Mouse (Mus musculus) heart, adult 9 months (tissue): ENCODE data around the gene Mrps23.

ENCODE experiments used
- DNase-seq, 2 experiments: peaks; one replicate each; pipeline ENCODE4 v3.0.0; 2022; ENCODE audit warnings: low spot score in 2 of 2

Gene Mrps23

GRCm38 (mm10) chr11:88207697-88208096 lies 3.5 kb downstream of the Mrps23 start:
- no peak for DNase-seq

GRCm38 (mm10) chr11:88211824-88212582 lies 7.8 kb downstream of the Mrps23 start:
- DNase-seq = no peak

GRCm38 (mm10) chr11:88213757-88214156 lies 9.6 kb downstream of the Mrps23 start:
- DNase-seq = no peak

GRCm38 (mm10) chr11:88214881-88215831 lies 11.0 kb downstream of the Mrps23 start:
- DNase-seq = peak; percentile 58 to 73

- DNase-seq = peak in 1 of 2 experiments; percentile 59
Measured at GRCm38 (mm10) chr11:88216231-88216685, 12.1 kb downstream of the Mrps23 start.

- DNase-seq = no peak
Measured at GRCm38 (mm10) chr11:88218155-88218554, 14.0 kb downstream of the Mrps23 start.

GRCm38 (mm10) chr11:88218586-88218985 lies 14.4 kb downstream of the Mrps23 start:
- DNase-seq = no peak

GRCm38 (mm10) chr11:88221929-88222475 lies 17.8 kb downstream of the Mrps23 start:
- DNase-seq = no peak

- DNase-seq = no peak
Measured at GRCm38 (mm10) chr11:88227001-88227957, 23.1 kb downstream of the Mrps23 start.

- no peak for DNase-seq
Measured at GRCm38 (mm10) chr11:88231213-88231790, 27.1 kb downstream of the Mrps23 start.

- peak in 1 of 2 experiments; percentile 53 for DNase-seq
Measured at GRCm38 (mm10) chr11:88233528-88234427, 29.6 kb downstream of the Mrps23 start.

GRCm38 (mm10) chr11:88234789-88235188 lies 30.6 kb downstream of the Mrps23 start:
- no peak for DNase-seq

GRCm38 (mm10) chr11:88235221-88236203 lies 31.3 kb downstream of the Mrps23 start:
- DNase-seq = peak; percentile 65 to 66

GRCm38 (mm10) chr11:88240275-88240674 lies 36.1 kb downstream of the Mrps23 start:
- DNase-seq = no peak

- DNase-seq = no peak
Measured at GRCm38 (mm10) chr11:88240736-88241353, 36.7 kb downstream of the Mrps23 start.

GRCm38 (mm10) chr11:88241468-88242301 lies 37.5 kb downstream of the Mrps23 start:
- DNase-seq = peak; percentile 41 to 61

- DNase-seq = no peak
Measured at GRCm38 (mm10) chr11:88245581-88246170, 41.5 kb downstream of the Mrps23 start.
